Mouse (Mus musculus) heart, postnatal 10 days (tissue): ENCODE results near the gene Tiam1. TPM values are rescaled to one million over a fixed set of nuclear protein-coding genes. Genes with fewer than 3 reads are reported as not detected.

Experiments
- DNase-seq, 2 experiments: peaks; one replicate each; pipeline ENCODE4 v3.0.0; 2021
- intact Hi-C: fragments of 180-260 bp; cut with DNase I; formaldehyde crosslinking; loops from one replicate; pipeline ENCODE4 v1.15.1; 2025
- total RNA-seq, 2 experiments: library from RNA; stranded (reverse); gene quantifications; 2 replicates each; pipeline ENCODE4 v1.2.3; 2021

Gene Tiam1
- total RNA-seq, 2 experiments from 2014 or later = 11.4 to 12.0 TPM

DNA sequence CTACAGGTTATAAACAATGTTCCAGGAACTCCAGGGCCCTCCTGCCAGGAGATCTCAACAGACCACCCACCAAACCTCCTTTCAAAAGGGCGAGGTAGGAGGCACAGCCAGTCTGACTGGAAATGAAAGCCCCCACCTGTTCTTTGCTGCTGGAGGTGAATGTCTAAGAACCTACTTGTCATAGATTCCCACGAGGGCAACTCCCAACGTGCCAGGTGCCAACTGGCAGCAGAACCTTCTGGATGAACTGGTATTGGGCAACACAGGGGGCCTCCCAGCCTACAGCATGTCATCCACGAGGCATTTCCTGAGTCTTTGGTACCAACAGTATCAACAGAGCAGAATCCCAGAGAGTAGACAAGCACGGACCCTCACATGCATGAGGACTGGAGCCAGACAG is 282.0 kb downstream of the Tiam1 start:
- intact Hi-C loops = no loop called here
- DNase-seq = no peak

DNA sequence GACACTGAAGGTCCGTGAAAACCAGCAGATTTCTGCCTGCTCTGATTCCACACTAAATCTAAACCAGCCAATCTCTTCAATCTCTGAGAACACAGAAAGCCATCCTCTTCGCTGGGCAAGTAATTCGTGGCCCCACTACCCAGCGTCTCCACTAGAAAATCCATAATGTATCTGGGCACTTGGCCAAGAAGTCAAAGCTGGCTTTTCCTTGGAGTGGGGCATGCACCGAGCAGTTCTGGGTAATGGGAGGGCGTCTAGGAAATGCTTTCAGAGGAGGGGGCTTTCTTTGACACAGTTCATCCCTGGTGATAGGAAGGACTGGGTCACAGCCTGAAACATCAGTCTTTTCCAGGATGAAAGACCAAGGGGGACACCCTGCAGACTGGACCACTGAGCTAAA is 282.9 kb downstream of the Tiam1 start:
- no peak for DNase-seq
- intact Hi-C loops = no loop called here

DNA sequence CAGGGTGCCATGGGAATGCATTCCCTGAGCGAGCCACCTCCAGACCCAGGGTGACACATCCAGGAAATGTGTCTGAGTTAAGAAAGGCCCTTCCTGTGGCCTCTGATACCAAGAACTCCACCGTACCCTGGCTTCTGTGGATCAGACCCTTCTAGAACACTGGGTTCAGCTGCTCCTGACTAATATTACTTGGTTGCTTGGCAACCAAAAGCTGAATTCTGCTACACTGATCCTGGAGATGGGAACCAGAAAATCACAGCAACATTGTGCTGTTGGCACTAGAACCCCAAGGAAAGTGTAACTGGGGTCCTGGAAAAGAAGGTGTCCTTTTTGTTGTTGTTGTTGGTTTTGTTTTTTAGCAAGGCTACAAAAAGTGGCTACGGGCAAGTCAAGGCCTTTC is 285.9 kb downstream of the Tiam1 start:
- intact Hi-C loops = no loop called here

DNA sequence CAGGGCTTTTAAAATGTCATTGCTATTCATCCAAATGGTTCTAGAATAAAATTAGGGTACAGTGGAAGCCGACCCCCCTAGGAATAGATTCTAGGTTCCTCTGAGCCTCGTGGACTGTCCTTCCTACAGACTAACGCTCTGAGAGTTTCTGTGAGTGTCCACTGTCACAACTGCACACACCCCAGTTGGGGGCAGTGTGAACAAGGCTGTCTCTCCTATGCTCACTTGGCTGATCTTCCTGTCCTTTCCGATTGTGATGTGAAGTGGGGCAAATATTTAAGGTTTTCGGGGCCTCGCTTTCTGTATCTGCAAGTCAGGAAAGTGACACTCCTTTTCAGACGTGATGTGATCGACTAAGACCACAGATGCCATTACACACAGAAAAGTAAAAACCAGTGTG is 288.8 kb downstream of the Tiam1 start:
- DNase-seq = no peak
- intact Hi-C loops = no loop called here

More for the DNA sequence above, 285.9 kb downstream of the Tiam1 start:
- DNase-seq = no peak

DNA sequence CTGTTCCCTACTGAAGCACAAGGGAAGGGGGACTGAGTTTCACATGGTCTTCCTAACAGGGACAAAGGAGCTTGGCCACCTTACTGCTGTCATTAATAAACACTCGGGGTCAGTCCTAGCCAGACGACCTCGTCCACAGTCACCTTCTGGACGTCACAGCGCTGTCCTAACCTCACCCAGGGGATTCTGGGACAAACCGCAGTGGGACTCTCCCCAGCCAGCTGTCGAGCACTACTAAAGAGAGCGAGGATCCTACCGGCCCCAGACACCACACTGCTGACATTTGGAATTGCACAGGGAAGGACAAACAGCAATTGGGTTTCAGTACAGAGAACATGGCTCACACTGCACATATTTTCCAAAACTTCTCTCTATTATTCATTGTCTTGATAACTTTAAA is 292.2 kb downstream of the Tiam1 start:
- intact Hi-C loops = no loop called here
- no peak for DNase-seq

DNA sequence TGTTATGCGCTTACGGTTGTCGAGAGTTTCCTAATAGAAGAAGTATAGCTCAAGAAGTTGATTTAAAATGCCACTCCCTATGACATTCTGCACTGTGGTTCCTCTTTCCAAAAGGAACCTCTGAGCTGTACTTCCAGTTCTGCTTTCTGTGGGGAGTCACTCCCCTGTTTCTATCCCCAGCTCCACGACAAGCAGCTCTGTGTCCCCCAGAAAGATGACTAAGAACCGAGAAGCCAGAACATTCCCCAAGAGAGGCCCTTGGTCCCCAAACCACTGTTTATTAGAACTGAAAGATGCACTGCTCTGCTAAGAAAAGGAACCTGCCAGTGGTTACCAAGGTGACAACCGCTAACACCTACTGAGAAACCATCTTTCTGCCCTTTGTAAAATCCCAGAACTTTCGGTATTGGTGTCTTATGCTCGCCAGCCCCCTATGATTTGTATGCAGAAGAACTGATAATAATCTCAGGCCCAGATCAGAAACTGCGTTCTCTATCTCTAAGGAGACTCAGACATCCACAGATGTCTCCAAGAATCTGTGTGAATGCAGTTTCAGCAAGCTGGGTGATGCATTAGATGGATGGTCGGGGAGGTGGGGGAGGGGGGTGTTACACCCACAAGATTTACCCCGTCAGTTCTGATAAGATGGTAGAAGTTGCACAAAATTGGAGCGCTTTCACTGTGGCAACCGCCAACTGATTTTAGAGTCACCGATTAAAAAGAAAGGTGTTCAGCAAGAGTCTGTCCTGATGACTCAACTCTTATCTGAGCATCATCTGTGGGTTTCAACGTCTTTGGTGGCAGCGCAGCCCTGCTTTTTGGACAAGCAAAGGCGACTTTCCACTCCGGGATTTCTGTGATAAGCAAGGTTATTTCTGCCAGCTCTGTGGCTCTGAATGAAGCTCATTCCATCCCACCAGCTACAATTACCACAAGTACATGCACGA is 294.6 kb downstream of the Tiam1 start:
- intact Hi-C loops = no loop called here
- DNase-seq = no peak

DNA sequence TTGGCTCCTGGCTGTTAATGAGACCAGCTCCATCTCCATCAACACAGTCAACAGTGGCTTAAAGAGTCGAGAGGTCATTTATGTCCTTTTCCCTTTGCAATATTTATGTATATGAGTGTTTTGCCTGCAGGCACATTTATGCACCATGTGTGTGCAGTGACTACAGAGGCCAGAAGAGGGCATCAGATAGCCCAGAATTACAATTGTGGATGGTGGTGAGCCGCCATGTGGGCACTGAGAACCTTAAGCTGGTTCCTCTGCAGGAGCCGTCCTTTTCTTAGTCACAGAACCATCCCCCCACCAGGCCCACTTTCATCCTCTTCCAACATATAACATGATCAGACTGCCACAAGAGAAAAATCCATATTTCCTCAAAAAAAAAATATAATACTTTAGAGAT is 295.4 kb downstream of the Tiam1 start:
- DNase-seq = no peak
- intact Hi-C loops = no loop called here

DNA sequence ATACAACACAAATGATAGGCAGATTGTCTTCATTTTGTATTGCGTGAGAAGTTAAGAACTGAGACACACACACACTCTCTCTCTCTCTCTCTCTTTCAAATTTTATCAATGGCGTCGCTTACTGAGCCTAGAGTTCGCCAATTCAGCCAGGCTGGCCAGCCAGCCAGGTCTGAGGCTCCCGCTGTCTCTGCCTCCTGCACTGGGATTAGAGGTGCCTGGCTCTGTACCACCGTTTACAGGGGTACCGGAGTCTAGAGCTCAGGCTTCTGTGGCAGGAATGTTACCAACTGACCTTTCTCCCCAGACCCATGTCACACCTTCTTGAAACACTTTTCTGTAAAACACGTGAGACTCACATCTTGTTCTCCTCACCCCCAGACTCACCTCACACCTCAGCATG is 298.1 kb downstream of the Tiam1 start:
- intact Hi-C loops = loop anchor here (1.0 kb wide), 1 partner anchor 341 kb away; no protein-coding TSS in a partner anchor
- no peak for DNase-seq

DNA sequence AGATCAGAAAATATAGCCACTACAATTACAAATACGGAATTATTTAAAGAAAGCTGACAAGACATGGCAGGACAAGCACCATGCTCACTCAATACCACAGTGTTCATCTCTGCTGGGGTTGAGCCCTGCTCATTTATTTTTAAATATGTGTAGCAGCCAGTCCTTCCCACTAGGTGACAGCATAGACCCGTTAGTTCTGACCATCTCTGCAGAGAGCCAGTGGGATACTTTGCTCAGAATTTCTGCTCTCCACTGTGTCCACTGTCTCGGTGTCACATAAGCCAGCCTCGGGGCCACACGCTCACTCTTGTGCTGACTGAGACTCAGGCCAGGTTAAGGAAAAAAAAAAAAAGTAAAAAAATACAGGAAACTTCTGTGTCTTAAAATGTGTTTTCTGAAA is 299.0 kb downstream of the Tiam1 start:
- intact Hi-C loops = loop anchor here (1.0 to 5.0 kb wide), 2 partner anchors 98 to 323 kb away; no protein-coding TSS in a partner anchor
- DNase-seq = peak; percentile 71 to 79

DNA sequence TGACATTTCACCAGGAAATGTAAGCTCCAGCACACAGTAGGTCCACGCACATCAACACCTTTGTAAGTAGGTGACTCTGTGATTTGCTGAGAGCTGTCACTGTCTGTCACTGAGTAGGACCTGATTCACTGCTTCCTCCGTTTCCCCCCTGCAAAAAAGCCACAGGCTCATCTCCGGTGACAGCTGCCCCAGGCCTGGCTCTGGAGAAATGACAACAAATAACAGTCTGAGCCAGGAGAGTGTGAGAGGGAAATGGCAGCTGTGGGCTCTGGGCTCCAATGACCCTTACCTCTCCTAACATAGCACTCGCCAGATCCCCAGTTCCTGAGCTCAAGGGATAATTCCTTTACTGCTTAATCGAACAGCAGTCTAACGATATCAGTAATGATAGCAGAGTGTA is 301.7 kb downstream of the Tiam1 start:
- no peak for DNase-seq
- intact Hi-C loops = loop anchor here (5.0 kb wide), 1 partner anchor 100 kb away; no protein-coding TSS in a partner anchor

DNA sequence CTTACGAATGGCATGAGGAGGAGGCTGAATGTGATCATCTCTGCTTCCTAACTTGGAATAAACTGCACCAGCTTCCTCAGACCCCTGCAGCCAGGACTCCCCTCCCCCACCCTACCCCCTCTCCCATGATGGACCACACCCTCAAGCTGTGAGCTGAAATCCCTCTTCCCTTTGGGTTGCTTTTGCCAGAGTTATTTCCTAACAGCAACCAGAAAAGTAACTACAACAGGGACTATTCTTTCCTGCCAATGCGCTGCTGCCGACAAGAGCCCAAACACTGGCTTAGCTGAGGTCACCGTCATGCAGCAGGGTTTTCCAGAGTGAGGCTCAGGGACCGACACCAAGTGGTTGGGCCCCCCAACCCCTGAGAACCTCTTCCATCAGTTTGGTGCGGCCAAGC is 303.2 kb downstream of the Tiam1 start:
- DNase-seq = no peak
- intact Hi-C loops = loop anchor here (5.0 kb wide), 1 partner anchor 102 kb away; no protein-coding TSS in a partner anchor

DNA sequence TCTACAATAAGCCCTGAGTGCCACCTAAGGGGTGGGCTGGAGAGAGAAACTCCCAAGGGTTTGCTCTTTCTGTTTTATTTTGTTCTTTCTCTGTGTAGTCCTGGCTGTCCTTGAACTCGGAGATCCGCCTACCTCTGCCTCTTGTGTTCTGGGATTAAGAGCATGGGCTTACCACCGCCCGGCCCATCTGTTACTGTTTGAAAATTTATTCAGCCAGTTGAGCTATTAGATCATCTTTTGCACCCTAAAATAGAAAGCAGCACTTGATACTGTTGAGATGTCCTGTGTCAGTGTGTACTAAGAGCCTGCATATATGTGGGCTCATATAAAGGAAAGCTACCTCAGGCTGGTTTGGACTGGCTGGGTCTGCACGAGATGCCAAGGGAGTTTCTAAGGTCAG is 303.7 kb downstream of the Tiam1 start:
- DNase-seq = no peak
- intact Hi-C loops = loop anchor here (5.0 kb wide), 1 partner anchor 102 kb away; no protein-coding TSS in a partner anchor

DNA sequence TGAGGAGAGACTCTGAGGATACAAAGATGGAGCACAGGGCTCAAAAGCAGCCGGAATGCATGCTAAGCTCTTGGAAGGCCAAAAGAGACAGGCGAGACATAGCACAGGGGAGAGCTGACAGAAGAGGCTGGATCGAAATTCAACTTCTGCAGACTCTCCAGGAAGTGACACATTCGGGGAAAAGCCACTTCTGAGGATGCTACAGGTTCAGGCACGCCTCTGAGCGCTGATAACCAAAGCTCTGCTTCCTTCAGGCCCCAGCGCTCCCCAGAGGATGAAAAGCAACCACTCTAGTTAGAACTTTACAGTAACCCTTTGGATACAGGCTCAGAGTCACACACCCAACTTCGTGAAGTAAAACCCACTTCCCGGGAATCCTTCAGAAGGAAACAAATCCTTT is 306.5 kb downstream of the Tiam1 start:
- intact Hi-C loops = no loop called here
- DNase-seq = no peak

DNA sequence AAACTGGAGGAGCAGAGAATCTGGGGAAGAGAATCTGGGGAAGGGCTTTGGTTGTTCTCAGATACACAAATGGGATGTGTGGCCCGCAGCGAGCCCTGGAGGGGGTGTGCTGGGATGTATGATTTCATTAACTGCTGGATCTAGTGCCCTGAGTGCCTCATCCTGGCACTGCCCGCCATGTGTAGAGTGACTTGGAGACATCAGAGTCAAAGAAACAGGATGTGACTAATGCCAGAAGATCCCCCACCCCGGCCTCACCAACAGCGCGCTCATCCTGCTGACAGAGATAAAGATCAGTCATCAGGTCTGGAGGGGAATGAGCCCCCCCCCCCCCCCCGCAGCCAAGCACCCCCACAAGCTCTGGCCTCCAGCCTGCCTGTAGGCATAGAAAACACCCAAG is 308.0 kb downstream of the Tiam1 start:
- no peak for DNase-seq
- intact Hi-C loops = no loop called here

DNA sequence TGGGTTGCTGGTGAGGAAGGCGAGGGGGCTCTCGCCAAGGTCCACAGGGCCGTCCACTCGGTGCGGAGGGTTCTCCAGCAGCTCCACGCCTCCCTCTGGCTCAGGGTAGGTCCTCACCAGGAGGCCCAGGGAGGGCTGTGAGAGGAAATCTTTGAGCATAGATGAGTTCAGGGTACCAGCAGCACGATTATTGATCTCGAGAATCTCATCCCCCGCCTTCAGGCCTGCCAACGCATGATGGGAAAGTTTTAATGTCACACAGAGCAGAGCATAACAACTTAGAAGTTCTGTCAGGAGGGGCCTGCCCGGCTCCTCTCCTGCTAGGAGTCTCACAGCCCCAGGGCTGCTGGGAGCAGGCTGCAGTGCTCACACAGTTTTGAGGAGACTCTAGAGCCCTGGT is 310.6 kb downstream of the Tiam1 start:
- no peak for DNase-seq
- intact Hi-C loops = no loop called here

DNA sequence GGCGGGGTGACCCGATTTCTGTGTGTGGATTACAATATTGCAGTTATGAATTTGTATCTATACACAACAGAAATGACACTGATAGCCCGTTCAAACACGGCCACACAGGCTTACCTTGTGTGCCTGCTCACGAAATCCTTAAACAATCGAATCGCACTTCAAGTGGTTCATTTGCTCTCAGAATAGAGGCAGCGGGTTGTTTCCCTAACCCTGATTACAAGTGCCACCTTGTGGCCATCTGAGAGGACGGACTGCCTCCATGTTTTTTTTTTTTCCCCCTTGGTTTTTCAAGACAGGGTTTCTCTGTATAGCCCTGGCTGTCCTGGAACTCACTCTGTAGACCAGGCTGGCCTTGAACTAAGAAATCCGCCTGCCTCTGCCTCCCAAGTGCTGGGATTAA is 312.4 kb downstream of the Tiam1 start:
- intact Hi-C loops = loop anchor here (1.0 kb wide), 1 partner anchor 57 kb away; no protein-coding TSS in a partner anchor
- DNase-seq = peak; percentile 70 to 74

DNA sequence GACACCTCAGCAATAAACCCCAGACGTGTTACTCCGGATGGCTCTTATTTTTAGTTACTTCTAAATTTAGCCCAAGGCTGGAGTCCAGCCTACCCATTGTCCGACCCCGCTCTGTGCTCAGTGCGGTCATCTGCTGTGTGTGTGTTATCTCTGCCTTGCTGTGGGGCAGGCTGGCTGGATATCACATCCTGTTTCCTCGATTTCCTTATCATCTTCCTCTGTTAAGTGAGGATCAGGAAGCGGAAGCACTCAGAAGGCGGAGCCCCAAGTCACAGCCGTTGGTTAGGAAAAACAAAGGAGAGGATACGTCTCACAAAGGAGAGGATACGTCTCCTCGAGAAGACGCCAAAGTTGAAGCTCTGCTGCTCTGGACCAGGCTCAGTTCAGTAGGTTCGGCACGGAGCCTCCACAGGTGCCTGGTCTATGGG is 313.3 kb downstream of the Tiam1 start:
- DNase-seq = peak; percentile 58 to 65
- intact Hi-C loops = no loop called here

DNA sequence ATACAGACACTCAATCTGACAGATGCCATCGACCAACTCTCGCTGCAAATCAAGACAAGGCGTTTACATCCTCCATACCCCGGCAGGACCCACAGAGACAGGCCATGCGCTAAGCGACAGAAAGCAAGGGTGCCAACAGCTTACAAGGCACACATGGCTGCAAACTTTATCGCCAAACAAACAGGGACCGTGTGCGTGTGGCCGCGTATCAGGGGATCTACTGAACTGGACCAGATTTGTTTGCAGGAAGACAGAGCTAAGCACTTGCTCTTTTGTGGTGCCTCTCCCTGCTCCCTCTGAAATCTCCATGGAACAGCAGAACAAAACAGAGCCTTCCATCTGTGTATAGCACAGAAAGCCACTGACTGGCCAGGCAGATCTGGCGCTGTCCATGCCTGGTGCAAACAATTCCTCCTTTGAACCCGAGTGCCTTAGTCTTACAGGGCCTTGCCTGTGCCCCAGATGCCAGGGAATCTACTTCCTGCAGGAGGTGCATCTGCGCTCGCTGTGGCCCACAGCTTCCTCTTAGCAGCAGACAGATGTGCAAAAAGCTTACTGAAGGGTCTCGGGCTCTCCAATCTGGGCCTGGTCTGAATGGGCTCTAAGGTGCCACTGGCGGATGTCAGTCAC is 316.0 kb downstream of the Tiam1 start:
- DNase-seq = peak in 1 of 2 experiments; percentile 6
- intact Hi-C loops = no loop called here

DNA sequence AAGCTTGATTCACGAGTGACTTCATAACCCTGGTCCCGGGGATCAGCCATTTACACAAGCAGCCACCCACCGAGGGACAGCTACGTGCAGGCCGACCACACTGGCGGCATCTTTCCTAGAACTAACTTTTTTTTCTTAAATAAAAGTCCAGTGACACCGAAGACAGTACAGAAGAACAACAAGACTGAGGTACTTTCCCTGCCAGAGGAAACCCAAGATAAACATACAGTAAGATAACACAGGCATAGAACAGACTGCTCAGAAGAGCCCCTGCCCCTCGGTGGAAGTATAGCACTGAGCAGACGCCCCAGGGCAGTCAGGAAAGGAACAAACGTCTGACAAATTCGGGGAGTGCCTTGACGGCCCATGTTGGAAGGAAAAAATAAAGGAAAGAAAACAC is 317.7 kb downstream of the Tiam1 start:
- DNase-seq = no peak
- intact Hi-C loops = no loop called here

DNA sequence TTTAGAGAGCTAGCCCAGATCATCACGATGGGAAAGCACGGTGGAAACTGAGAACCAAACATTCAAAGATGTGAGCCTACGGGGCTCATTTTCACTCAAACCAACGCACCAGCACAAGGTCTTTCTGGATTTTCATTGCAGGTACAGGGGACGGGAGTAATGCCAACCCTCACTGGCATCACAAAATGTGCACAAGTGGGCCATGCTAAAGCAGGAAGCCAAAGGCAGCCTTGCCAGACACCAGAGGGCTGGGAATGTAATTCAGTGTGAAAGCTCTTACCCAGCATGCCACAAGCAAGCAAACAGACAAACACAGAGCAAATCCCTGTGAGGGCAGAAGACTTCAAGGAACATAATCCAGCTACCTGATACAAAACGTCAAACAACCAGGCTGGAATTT is 320.7 kb downstream of the Tiam1 start:
- intact Hi-C loops = no loop called here
- no peak for DNase-seq

DNA sequence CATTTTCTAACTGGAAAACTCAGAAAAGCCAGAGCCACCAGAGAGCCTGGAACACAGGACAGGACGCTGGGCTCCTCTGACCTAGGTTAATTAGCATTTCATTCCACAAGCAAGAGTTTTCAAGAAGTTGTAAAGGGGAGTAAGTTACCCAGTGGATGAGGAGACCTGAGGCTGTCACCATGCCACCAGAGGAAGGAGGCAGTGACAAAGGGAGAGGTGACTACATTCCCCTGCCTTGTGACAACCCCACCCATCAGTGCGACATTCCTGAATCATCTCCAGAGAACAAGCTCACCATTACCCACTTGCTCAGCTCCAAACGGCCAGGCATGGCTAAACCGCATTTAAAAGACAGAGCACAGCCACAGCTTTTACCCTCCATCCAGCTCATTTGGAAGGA is 324.9 kb downstream of the Tiam1 start:
- intact Hi-C loops = loop anchor here (2.0 kb wide), 1 partner anchor 14 kb away; no protein-coding TSS in a partner anchor
- no peak for DNase-seq
